Mouse (Mus musculus) T-helper 17 cell (primary cell): Measurements from ENCODE around the gene Prdx2.

Experiments used
- in situ Hi-C, 2 experiments: fragments of 300-600 bp; cut with MboI, MseI; formaldehyde crosslinking; loops; 1 replicate in 1 of 2; 2 replicates in 1 of 2; pipeline ENCODE4 v1.15.1; 2025; ENCODE audit warnings: high pct_unique_total_duplicates in 2 of 2

Gene Prdx2

DNA sequence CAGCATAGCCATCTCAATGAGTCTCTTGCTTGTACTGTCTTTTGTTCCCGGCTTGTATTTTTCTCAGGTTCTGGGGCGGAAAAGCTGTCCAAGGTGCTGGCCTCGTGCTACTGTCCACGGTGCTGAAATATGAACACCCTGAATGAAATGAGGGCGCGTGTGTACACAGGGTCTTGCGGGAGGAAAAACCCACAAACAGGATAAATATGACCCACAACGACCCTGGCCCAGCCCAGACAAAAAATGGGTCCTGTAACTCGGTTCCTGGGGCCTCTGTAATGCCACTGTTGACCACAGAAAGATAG lies 22.2 kb upstream of the Prdx2 start:
- in situ Hi-C loops: no loop called here

DNA sequence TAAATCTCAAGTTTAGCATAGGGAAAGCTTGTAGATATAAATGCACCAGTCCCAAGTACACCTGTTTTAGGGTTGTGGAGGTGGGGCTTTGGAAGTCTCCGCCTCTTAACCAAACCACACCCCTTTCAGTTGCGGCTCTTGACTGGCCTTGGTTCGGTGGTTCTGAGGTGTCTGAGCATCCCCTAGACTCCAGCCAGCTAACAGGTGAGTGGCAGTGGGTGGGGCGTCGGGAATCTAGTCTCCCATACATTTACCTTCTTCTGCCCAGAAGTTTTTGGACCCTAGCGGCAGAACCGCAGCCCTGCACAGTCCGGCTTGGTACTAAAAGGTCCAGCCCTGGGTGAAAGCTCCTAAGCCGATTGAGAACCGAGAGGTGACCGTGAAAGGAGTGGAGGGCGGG lies 19.6 kb upstream of the Prdx2 start:
- in situ Hi-C loops: loop anchor here in 1 of 2 experiments (10.0 kb wide), 1 partner anchor 1345 kb away; the partner anchor contains the start of genes Dnajb1 and Tecr

DNA sequence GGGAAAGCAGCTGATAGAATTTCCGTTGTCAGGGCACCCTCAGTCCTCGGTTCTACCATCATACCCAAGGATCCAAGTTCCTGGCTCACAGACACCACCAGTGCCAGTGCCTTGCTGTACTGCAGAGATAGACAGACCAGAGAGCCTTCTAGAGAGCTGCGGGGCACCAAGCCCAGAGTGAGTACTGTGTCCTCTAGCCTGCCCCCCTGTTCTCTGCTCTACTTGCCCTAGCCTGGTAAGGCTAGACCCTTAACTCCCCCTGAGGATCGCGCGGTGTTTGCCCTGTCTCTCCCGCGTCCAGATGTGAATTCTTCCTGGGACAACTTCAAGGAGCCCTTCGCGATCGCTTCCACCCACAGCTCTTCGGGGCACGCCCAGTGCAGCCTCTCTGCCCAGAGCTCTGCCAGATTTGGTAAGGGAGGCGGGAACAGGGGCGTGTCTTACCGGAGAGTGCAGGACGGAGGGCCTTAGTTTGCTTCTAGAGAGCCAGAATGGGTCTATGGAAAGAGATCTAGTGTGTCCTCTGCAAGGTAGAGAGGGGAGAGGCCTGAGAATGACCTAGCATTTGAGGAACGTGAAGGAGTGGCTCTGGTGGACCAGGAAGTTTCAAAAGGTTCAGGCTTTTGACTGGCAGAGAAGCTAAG lies 16.7 kb upstream of the Prdx2 start:
- in situ Hi-C loops: loop anchor here in 1 of 2 experiments (10.0 kb wide), 1 partner anchor 1348 kb away; the partner anchor contains the start of genes Dnajb1 and Tecr

DNA sequence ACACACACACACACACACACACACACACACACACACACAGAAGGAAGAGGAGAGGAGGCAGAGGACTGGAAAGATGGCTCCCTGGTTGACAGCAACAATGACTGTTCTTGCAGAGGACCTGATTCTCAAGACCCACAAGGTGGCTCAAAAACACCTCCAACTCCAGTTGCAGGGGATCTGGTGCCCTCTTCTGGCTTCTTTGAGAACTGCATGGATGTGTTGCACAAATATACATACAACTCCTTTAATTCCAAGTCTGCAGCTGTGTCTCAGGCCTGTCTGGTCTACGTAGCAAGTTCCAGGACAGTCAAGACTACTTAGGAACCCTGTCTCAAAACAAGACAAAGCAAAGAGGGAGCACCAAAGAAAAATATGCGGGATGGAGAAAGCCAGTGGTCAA lies 12.6 kb upstream of the Prdx2 start:
- in situ Hi-C loops: loop anchor here in 1 of 2 experiments (5.0 to 10.0 kb wide), 2 partner anchors 36 to 1352 kb away; partner anchors contain the start of genes Dnajb1, Hook2 and Tecr

DNA sequence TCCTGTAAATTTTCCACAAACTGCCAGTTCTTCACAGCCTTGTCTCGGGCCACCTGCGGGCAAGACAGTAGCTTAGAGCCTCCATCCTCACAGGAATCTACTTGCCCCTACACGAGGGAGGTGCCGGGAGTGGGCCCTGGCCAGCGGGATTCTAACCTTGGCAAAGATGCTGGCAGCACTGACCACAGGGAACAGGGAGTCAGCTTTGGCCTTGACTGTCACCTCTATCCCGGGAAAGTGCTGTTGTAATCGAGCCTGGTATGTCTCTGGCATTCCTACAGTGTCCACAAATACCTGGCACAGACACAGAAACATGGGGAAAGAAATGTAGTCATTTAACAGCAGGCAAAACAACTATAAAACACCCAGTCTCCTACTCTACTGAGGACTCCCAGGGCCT lies 9.6 kb upstream of the Prdx2 start:
- in situ Hi-C loops: loop anchor here in 1 of 2 experiments (5.0 to 10.0 kb wide), 2 partner anchors 32 to 1355 kb away; partner anchors contain the start of genes Dnajb1, Hook2 and Tecr

DNA sequence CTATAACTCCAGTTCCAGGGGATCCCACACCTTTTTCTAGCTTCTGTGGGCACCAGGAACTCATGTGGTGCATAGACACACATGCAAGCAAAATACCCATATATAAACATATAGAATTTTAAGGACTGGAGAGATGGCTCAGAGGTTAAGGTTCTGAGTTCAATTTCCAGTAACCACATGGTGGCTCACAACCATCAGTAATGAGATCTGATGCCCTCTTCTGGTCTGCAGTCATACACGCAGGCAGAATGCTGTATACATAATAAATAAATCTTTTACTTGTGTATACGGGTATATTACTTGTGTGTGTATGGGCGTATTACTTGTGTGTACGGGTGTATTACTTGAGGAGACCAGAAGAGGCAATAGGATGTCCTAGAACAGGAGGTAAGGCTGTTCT lies 5.4 kb upstream of the Prdx2 start:
- in situ Hi-C loops: no loop called here

DNA sequence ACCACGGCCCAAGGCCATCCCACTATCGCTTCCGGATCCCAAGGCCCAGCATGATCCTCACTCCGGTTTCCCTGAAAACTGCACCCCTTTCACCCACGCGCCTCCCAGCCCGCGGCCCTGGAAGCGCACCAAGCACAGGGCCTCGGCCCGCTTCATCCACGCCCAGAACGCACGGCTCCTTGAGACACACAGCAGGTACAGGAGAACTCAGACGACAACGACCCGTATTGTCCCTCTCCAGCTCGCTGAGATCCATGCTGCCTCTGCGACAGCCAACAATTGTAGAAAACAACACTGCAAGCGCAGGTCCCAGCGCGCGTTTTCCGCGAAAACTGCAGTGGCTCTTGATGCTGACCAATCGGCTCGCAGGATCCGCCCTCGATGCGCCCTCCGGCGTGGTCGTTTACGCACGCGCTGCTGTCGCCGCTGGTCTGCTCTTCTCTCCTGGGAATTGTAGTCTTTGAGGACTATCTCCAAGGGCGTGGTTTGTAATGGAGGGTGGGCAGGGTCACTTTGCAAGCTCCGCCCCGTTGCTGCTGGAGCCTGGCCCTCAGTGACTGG lies 3.6 kb upstream of the Prdx2 start:
- in situ Hi-C loops: no loop called here

DNA sequence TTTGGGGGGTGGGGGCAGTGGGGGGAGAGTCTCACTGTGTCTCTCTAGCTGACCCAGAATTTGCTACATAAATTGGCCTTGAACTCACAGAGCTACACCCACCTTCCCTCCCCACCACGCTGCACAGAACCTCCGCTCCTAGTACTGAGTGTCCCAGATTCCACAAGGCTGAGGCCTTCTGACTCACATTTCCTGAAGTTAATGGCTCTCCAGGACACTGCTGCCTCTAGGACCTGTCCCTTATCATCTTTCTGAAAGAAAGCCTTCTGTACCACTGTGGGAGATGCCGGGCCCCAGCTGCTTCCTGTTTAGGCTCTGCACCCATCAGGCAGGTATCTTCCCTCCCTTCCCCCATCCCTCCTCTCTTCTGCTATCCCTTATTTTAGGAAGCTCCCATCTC lies 2.8 kb upstream of the Prdx2 start:
- in situ Hi-C loops: no loop called here

DNA sequence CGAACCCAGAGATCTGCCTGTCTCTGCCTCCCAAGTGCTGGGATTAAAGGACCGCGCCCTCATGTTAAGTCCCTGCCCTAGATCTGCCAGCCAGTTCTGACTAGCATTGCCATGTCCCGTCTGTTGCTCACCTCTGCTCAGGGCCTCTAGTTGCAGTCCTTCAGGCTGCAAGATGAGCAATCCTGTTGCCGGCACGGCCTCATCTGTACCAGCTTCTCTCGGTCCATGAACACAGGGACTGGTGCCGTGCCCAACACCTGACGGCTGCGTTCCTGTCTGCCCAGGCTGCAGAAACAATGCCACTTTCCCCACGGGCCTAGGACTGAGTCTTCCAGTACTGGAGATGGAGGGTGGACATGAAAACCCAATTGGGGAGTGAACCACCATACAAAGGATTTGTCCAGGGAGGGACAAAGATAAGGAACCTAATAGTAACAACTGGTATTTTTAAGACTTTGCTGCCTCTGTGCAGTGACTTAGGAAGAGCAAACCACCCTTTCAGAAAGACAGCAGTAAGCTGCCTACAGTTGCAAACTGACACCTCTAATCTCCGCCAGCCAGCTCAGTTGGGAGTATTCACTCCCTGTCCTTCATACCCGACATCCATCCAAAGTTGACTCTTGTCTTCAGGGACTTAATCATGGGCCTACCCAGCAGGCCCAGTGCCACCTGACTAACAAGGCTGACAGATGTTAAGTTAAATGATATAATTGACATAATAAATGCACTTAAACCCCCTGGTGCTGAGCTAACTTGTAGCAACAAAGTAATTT lies 1.7 kb upstream of the Prdx2 start:
- in situ Hi-C loops: no loop called here

DNA sequence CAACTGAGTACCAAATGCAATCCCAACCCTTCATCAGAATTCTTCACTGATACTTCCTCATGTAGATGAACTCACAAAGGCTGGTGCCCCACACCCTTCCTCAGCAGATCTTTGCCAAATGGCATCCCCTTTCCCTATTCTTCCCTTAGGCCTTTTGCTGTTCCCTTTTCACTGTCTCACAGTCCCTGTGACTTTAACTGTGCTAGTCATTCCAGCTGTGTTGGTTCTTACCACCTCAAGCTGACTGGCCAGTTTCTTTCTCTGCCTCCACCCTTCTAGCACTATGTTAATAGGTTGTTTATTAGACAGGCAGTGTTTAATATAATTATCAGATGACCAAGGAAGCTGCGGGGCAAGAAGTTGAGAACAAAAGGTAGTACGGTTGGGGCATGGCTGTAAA lies 737 bp upstream of the Prdx2 start:
- in situ Hi-C loops: no loop called here

DNA sequence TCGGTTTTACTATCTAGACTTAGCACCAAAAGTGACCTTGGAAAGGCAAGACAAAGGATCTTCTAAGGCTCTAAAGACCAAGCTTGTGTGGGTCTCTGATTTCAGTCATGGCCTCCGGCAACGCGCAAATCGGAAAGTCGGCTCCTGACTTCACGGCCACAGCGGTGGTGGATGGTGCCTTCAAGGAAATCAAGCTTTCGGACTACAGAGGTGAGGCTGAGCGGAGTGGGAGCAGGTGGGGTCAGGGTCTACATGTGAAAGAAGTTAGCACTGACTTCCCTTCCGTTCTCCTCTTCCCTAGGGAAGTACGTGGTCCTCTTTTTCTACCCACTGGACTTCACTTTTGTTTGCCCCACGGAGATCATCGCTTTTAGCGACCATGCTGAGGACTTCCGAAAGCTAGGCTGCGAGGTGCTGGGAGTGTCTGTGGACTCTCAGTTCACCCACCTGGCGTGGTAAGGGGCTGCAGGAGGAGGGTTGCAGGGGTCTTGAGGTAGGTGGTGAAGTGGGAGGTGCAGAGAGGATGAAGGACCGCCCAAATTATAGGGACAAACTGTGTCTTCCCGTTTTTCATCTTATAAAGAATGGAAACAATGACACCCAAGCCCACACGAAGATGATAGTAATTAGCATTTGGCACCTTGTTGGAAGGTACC lies 876 bp downstream of the Prdx2 start:
- in situ Hi-C loops: loop anchor here in 1 of 2 experiments (5.0 to 10.0 kb wide), 2 partner anchors 37 to 1735 kb away; no protein-coding TSS in a partner anchor

DNA sequence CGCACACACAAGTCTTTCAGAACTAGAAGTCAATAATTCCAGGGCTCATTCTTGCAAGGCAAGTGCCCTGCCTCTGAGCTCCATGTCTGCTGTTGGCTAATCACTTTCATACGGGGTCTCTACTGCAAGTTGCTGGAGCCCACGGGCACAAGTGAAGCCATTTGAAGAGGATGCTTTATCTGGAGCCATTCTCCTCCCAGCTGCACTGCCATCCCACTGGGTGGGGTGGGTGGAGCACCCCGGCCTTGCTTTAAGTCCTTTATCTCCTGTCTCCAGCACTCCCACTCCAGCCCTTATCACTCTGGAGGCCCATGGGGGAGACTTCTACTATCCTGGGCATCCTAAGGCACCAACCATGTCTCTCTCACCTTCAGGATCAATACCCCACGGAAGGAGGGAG lies 1.5 kb downstream of the Prdx2 start:
- in situ Hi-C loops: loop anchor here in 1 of 2 experiments (5.0 to 10.0 kb wide), 2 partner anchors 36 to 1734 kb away; no protein-coding TSS in a partner anchor

DNA sequence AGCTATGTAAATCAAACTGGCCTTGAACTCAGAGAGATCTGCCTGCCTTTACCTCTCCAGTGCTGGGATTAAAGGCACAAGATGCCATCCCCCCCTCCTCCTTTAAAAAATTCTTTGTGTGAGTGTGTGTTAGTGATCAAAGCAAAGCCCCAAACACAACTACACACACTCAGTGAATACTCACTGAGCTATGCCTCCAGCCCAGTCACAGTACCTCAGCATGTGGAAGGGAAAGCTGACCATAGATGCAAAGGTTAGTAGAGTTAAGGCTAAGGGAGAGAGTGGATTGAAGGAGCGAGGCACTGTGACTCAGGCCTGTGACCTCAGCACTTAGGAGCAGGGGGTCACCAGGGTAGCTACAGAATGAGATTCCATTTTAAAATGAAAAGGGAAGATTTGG lies 3.7 kb downstream of the Prdx2 start:
- in situ Hi-C loops: loop anchor here in 1 of 2 experiments (5.0 to 10.0 kb wide), 2 partner anchors 34 to 1732 kb away; no protein-coding TSS in a partner anchor

DNA sequence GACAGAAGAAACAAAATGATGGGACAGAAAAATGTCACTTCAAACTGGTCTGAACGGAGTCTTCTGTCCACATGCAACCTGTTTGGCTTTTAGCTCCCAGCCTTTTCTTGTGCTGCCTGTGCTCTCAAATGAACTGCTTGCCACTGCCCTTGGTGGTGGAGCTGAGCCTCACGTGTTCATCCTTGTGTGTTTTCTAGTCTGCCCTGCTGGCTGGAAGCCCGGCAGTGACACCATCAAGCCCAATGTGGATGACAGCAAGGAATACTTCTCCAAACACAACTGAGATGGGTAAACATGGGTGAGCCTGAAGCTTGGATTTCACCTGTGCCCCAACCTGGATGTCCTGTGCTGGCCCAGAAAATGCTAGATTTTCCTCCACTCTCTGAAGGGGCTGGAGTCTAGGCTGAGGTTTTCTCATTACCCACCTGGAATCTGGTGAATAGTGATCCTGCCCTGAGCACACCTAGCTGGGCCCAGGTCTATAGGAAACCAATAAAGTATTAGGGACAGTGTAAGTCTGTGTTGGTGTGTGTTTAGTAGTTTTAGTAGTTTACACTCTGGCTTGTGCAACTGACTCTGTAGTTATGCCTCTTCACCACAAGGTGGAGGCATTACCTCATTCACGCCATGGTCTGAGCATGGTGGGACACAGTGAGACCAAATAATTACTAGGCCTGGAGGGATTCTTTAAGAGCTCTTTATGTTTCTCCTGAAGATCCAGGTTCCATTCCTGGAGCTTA lies 4.6 kb downstream of the Prdx2 start:
- in situ Hi-C loops: loop anchor here in 1 of 2 experiments (5.0 to 10.0 kb wide), 2 partner anchors 33 to 1731 kb away; no protein-coding TSS in a partner anchor

DNA sequence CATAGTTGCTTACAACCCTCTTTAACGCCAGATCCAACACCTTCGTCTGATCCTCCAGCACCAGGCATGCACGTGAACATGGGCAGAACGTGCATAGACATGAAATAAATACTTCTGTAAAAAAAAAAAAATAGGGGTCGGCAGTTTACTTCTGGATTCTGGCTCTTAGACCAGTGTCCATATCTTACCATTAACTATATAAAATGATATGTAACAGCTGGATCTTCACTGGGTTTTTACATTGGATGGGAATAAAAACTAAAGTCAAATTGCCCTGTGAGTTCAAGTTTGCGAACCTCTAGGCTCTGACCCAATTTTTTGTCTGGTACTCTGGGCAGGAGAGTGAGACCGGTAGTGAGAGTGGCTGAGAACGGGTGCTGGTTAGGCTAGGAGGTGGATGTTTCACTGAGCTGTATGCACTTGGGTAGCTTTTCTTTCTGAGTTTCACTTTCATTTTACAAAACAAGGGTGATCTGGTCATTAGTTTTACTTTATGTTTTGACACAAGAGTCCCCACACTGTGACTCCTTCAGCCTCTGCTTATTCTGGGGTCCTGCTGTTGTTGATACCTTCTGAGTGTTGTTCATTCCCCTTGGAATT lies 5.3 kb downstream of the Prdx2 start:
- in situ Hi-C loops: loop anchor here (5.0 to 10.0 kb wide), 5 partner anchors 33 to 1730 kb away; partner anchors contain the start of genes Asna1 (in 1 of the 2), Ier2 (in 1 of the 2) and Trir (in 1 of the 2)

DNA sequence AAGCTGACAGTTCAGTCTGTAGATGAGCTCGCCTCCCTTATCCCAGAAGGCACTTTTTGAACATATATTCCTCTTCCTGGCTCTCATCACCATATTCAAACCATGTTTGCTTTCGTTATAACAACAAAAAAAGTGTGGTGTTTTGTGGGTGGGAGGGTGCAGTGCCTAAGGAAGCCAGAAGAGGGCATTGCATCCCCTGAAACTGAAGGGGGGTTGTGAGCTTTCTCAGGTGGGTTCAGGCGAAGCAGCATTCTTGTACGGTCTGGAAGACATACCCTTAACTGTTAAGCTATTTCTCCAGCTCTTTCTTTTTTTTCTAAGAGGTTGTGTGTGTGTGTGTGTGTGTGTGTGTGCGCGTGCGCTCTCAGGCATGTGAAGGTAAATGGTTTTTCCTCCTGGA lies 6.0 kb downstream of the Prdx2 start:
- in situ Hi-C loops: loop anchor here (5.0 to 10.0 kb wide), 4 partner anchors 52 to 1729 kb away; partner anchors contain the start of genes Asna1 (in 1 of the 2), Ier2 (in 1 of the 2) and Trir (in 1 of the 2)

DNA sequence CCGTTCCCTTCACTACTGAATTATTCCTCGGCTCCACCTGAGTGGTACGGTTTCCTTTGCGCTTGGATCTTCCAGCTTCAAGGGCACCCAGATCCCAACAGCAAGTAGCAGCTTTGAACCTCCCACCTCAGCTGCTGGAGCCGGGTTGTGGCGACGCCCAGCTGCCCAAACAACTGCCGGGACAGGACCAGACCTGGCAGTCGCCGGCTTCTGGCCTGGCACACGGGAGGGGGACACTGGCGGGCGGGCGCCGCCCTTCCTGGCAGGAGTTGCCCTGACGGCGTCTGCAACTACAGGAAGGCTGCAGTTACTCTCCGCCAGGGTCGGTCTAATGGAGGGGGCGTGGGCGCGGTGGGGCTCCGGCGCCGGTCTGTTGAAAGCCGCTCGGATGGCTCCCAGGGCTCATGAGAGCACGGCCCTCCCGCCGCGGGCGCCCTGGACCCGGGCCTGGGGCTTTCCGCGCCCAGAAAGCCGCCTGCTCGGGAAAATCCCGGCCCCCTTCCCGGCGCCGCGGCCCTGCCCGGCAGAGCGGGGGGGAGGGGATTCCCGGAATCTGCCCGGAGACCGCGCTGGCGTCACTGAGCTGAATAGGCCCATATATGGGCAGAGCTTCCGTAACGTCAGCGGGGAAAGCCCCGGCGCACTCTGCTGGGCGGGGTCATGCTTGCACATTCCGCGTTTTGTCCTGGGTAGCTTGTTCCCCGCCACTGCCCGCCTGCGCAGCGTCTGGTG lies 6.8 kb downstream of the Prdx2 start:
- in situ Hi-C loops: loop anchor here (5.0 to 10.0 kb wide), 4 partner anchors 51 to 1729 kb away; partner anchors contain the start of genes Asna1 (in 1 of the 2), Ier2 (in 1 of the 2) and Trir (in 1 of the 2)

DNA sequence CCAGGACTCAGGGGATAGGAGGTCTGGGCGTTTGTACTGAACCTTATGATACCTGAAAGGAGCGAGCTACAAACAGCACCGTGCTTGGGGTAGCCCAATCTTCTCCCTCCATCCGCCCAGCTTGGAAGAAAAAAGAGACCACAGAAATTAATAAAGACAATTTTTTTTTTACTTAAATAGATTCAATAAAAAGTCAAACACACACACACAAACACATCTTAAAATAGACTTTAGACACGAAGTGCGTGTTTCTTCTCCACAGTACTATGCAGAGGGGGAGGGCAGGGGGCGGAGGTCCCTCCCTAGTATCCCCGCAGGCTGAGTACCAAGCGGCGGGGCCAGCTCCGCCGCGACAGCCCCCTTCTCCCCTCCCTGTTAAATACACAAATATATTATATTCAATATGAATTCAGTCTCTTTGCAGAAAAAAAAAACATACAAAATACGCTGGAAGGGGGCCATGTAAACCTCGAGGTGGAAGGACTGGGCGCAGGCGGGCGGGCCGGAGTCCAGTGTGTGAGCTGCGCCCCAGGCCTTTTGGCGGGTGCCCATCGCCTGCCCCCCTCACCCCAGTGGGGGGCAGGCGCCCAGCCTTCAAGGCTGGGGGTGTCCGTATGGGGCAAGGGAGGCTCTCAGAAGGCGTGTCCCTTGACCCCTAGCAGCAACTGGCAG lies 7.5 kb downstream of the Prdx2 start:
- in situ Hi-C loops: loop anchor here (5.0 to 10.0 kb wide), 4 partner anchors 50 to 1728 kb away; partner anchors contain the start of genes Asna1 (in 1 of the 2), Ier2 (in 1 of the 2) and Trir (in 1 of the 2)
